Mouse (Mus musculus) B cell, adult 67 days (primary cell): Measurements from ENCODE around the gene Olfr643. TPM values are rescaled to one million over a fixed set of nuclear protein-coding genes. Genes with fewer than 3 reads are reported as not detected.

Source experiments
- total RNA-seq, 2 experiments: library from RNA; stranded (reverse); gene quantifications; 4 replicates each; pipeline ENCODE4 v1.2.4; 2023

Olfr643 gene
- total RNA-seq = not detected

GRCm38 (mm10) chr7:104137305-104137704, at the start of gene Olfr643:
TSS of gene Olfr643 (minus strand) at chr7:104137405.

GRCm38 (mm10) chr7:104183292-104183691, 46.1 kb upstream of the Olfr643 start, which contains the start of gene Olfr648:
TSS of gene Olfr648 (minus strand) at chr7:104183392.

DNA sequence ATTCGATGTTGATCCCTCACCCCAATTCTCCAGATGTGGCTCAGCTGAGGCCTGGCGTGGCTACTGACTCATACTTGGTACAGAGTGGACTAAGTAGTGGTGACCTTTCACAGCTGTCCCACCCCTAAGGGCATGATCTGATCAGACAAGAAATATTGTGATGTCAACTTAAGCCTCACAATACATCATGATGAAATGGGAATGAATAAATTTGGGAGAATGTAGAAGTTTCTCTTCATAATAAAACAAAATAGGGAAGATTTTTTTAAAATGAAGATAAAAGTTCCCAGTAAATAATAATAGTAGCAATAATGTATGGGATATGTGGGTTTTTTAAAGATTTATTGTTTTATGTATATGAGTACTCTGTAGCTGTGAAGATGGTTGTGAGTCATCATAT, 13.3 kb upstream of the Olfr643 start, which contains the start of gene Ubqlnl:
Gene Ubqlnl (minus strand): TSS at position 101 of the 400 bp plus-strand sequence.

GRCm38 (mm10) chr7:104143179-104143578, 6.0 kb upstream of the Olfr643 start, which contains the start of gene Ubqln3:
TSS of gene Ubqln3 (minus strand) at chr7:104143279.

DNA sequence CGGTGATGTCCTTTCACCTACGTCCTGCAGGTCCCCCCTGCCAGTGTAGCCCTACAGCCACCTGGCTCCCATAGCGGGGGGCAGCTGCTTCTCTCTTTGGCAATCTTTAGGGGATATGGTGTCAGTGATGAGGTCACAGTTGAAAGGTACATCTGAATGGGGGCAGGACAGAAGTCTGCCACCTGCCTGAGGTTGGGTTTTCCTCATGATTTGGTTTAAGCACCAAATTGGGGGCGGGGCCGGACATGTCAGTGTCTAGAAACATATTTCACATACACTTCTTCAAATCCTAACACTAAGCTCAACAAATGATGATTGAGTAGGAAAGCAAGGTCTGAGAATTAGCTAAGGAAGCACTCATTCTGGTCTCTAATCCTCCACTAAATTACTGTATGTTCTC, 7.5 kb downstream of the Olfr643 start, which contains the start of gene Ubqln5:
Gene Ubqln5 (minus strand): TSS at position 101 of the 400 bp plus-strand sequence.

GRCm38 (mm10) chr7:104104757-104104972, 32.5 kb downstream of the Olfr643 start, which contains the start of gene Olfr646:
TSS of gene Olfr646 (plus strand) at chr7:104104873.

DNA sequence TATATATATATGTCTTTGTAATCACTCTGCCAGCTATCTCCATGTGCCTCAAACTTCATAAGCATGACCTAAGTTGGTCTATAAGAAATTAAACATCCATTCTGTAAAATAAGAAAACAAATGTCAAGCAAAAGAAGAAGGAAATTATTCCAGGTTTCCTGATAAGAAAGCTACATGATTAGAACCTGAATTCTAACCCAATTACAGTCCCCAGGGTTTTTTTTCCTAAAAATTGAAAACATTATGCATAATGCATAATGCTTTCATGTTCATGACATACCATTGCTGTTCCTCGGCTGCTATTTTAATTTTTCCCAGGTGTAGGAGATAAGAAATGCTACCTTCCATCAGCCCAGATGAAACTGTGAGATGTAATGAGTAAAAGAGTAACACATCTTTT, 51.8 kb downstream of the Olfr643 start, which contains the start of gene Olfr645:
Gene Olfr645 (minus strand): TSS at position 101 of the 400 bp plus-strand sequence.

GRCm38 (mm10) chr7:104071769-104072168, 65.4 kb downstream of the Olfr643 start, which contains the start of gene Olfr644:
TSS of gene Olfr644 (minus strand) at chr7:104071869.

DNA sequence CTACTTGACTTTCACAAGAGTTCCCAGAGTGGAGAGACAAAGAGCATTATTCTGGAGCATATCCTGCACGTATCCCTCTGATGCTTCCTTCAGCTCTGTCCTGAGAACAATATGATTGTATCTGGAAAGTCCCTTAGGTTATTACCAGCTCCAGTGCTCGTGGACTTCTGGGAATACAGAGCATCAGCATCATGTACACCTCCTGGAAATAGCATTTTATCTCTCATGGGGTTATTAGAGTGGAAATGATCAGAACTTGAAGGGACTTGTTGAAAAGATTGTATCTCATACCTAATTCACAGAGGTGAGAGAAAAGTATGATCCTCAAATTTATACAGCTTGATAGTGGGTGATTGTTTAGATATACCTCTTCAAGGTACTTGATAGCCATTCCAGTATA, 75.9 kb downstream of the Olfr643 start, which contains the start of gene 4930516K23Rik:
Gene 4930516K23Rik (minus strand): TSS at position 101 of the 400 bp plus-strand sequence.

DNA sequence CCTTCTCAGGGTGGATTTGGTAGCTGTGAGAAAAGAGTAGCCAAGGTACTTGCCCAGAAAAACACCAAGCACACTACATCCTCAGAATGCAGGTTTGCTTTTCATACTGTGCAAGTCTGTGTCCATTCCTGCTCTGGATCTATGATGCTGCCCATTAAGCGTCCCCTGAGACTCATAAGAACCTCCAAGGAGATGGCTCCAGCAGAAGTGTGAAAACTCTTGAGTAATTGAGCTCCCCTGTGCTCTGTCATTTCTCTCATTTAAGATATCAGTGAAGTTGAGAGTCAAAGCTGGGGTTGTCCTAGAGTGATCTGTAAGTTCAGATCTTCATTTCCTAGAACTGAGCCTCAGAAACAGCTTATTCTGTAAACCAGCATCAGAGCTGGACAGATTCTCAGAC, 84.6 kb downstream of the Olfr643 start, which contains the start of gene Olfr642:
Gene Olfr642 (minus strand): TSS at position 101 of the 400 bp plus-strand sequence.

GRCm38 (mm10) chr7:104035145-104035544, 102.1 kb downstream of the Olfr643 start, which contains the start of gene Olfr641:
TSS of gene Olfr641 (plus strand) at chr7:104035445.

GRCm38 (mm10) chr7:104025473-104025872, 111.7 kb downstream of the Olfr643 start, which contains the start of gene Olfr640:
TSS of gene Olfr640 (minus strand) at chr7:104025573.

DNA sequence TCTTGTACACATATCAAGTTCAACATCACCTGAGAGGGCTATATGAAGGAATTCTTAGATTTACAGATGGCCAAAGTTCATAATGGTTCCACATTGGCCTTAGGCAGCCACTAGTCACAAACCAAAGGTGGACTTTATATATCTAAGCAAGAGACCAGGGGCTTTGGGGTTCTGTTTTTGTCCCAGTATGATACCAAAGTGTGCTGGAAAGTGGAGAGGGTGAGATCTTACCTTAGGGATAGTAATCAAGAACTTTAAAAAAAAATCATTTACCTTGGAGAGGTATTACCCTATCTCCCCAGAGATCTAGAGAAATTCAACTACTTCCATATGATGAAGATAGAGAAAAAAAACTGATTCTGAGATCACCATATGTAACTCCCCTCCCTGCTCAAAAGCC, 120.0 kb downstream of the Olfr643 start, which contains the start of gene Olfr639:
Gene Olfr639 (minus strand): TSS at position 101 of the 400 bp plus-strand sequence.

DNA sequence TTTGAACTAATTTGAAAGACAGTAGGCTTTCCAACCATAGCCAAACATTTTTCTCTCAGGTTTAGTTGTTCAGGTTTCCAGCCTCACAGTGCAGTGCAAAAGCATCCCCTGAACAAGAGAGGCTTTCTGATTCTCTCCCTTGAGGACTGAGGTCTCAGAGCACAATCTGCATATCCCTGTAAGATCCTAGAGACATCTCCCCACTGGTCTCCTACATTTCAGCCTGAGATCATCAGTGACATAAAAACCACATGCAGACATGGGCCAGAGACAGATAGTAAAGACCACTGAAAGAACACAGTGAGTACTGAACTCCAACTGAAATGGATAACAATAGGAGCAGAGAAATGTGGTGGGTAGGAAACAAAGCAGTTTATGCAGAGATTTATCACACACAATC, 138.8 kb downstream of the Olfr643 start, which contains the start of gene Olfr638:
Gene Olfr638 (plus strand): TSS at position 301 of the 400 bp plus-strand sequence.

GRCm38 (mm10) chr7:103970852-103971251, 166.4 kb downstream of the Olfr643 start, which contains the start of gene Olfr635:
TSS of gene Olfr635 (plus strand) at chr7:103971152.

Other genes with a start within 250 kb of the Olfr643 start
- gene Olfr64, start 242.9 kb downstream of the Olfr643 start, total RNA-seq = not detected
- gene Olfr65, start 233.9 kb downstream of the Olfr643 start, total RNA-seq = not detected
- gene Olfr631, start 208.6 kb downstream of the Olfr643 start, total RNA-seq = not detected
- not detected for gene Olfr632, start 203.1 kb downstream of the Olfr643 start, total RNA-seq
- not detected for gene Olfr633, start 193.0 kb downstream of the Olfr643 start, total RNA-seq
- not detected for gene Olfr635, start 166.3 kb downstream of the Olfr643 start, total RNA-seq
- gene Olfr638, start 138.7 kb downstream of the Olfr643 start, total RNA-seq = not detected
- not detected for gene Olfr639, start 120.1 kb downstream of the Olfr643 start, total RNA-seq
- gene Olfr640, start 111.8 kb downstream of the Olfr643 start, total RNA-seq = not detected
- gene Olfr641, start 102.0 kb downstream of the Olfr643 start, total RNA-seq = not detected
- not detected for gene Olfr642, start 84.7 kb downstream of the Olfr643 start, total RNA-seq
- gene 4930516K23Rik, start 76.0 kb downstream of the Olfr643 start, total RNA-seq = not detected
- gene Olfr644, start 65.5 kb downstream of the Olfr643 start, total RNA-seq = not detected
- not detected for gene Olfr645, start 51.9 kb downstream of the Olfr643 start, total RNA-seq
- not detected for gene Olfr646, start 32.5 kb downstream of the Olfr643 start, total RNA-seq
- gene Ubqln5, start 7.6 kb downstream of the Olfr643 start, total RNA-seq = not detected
- gene Ubqln3, start 5.9 kb upstream of the Olfr643 start, total RNA-seq = not detected
- gene Ubqlnl, start 13.2 kb upstream of the Olfr643 start, total RNA-seq = not detected
- not detected for gene Olfm5, start 27.4 kb upstream of the Olfr643 start, total RNA-seq
- not detected for gene Olfr648, start 46.0 kb upstream of the Olfr643 start, total RNA-seq
- not detected for gene Olfr649, start 58.6 kb upstream of the Olfr643 start, total RNA-seq
- under 1 TPM; 0.39 to 0.70 TPM for gene Trim6, start 81.4 kb upstream of the Olfr643 start, total RNA-seq
- gene Trim34a, start 107.1 kb upstream of the Olfr643 start, total RNA-seq = 10 to 100 TPM; 67.2 to 84.3 TPM
- gene Trim5, start 150.7 kb upstream of the Olfr643 start, total RNA-seq = 10 to 100 TPM; 30.7 to 37.6 TPM
- gene Trim12a, start 178.1 kb upstream of the Olfr643 start, total RNA-seq = 100 to 1,000 TPM; 121 to 151 TPM
- gene Trim34b, start 192.1 kb upstream of the Olfr643 start, total RNA-seq = 1 to 10 TPM; 3.5 to 4.3 TPM
- gene Trim12c, start 216.0 kb upstream of the Olfr643 start, total RNA-seq = 10 to 100 TPM; 52.0 to 65.2 TPM
- gene Trim30b, start 232.5 kb upstream of the Olfr643 start, total RNA-seq = 10 to 100 TPM; 27.6 to 36.8 TPM